Mouse (Mus musculus): ENCODE results near the gene Adgrg6.

Gene Adgrg6

DNA sequence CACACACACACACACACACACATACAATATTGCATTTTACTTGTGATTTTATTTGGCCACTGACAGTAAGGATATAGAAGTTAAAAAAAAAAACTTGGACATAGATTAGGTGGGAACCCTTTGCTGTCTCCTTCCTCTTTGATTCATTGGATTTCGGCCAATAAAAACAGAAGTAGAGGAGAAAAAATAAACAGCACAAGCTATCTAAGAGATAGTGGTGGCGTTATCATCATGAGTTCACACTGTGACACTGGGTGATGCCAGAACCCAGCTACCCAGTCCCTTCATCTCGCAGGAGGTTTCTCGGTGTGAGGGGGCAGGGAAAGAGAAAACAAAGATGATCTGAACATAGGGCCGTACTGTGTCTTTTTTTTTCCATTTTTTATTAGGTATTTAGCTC lies 62.2 kb downstream of the Adgrg6 start:
- DNase-seq (ENCODE audit: low spot score): no peak

DNA sequence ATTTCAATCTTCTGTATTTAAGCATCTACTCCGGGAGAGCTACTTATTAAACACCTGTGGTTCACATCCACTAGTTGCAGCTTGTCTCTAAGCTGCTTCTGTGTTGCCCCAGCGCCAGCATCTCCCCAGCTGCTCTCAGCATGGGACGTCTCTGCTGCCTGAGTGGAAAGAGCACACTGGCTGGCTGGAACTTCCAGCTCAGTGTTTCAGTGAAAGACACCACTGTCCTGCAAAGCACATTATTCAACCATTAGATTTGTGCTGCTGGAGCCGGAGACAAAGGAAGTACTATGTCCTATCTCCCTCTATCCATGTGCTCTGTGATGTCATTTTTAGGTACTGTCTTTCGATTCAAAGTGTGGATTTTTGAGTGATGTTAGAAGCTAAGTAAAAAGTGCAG lies 63.0 kb downstream of the Adgrg6 start:
- no peak for DNase-seq (ENCODE audit: low spot score)

DNA sequence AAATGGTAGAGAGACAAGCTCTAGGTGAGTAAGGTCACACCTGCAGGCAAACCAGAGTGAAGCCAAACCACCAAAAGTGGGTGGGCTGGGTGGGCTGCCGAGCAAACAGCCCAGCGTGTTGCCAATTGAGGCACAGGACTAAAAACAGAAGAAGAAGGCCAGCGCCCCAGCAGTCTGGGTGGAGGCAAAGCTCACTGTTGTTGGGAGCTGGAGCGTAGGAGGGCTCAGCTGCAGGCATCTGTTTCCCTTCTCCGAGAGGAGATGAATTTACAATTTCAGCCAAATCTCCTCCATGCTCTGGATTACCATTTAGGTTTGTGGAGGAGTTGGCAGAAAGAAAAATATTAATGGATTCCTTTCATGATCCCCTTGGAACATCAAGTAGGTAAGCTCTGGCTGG lies 64.5 kb downstream of the Adgrg6 start:
- no peak for DNase-seq (ENCODE audit: low spot score)

DNA sequence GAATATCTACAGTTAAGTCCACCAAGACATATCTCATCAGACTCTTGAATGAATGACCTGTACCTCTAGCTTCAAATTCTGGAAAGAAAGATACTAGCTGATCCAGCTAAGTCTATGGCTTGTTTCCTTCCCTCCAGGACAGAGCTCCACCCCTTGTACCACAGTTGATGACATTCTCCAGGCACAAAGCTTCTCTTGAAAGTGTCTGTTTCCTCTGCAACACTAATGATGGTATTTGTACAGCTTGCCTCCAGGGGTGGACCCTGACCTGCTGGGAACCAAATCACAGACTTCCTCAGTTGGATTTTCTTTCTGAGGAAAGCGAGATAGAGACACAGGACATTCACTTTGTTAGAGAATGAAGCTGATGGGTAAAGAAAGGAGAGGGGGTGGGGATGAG lies 69.1 kb downstream of the Adgrg6 start:
- no peak for DNase-seq (ENCODE audit: low spot score)

DNA sequence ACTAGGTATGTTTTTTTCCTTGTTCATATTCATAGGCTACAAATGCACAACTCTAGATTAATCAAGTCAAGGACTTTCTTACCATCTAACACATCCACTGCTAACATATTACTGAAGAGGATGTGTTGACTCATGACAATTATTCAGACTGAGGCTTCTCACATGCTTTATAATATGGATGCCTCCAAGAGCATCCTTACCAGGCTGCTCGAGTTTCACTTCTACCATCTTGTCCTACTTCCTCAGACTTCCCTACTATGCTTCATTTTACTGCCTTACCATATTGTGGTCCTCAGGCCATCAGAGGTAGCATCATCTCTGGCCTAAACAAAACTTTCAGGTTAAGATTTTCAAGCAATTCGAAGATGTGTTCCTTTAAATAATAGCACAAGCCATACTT lies 69.8 kb downstream of the Adgrg6 start:
- DNase-seq (ENCODE audit: low spot score): no peak

DNA sequence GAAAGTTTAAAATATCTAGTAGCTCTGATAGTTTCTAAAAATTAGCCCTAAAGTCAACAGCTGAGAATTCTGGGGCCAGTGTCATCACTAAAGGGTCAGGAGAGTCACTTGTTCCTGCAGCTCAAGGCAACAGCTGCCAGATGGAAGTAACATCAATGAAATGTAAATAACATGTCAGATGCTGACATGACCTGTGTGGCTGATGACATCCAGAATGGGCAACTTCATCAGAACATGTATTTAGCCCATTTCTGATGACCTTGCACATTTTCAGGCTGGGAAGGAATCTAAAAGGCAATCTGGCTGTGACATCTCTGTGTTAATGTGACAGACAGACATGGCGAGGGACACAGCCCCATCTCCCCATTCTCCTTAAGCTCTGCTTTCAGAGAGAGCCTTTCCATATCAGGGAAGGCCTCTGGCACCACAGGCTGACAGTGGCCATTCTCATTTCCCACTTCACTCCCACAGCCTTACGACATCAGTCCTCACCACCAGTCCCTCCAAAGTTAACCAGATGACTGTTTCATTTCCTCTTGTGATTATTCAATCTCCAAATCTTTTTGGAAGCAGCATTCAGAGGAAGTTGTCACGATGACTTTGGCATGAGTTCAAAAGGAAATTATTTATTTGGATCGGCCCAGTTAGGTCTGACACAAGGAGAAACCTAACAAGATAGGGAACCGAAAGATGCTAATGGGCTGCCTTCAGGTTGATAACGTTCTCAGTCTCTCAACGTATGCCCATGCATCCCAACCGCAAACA lies 70.7 kb downstream of the Adgrg6 start:
- DNase-seq (ENCODE audit: low spot score): no peak

DNA sequence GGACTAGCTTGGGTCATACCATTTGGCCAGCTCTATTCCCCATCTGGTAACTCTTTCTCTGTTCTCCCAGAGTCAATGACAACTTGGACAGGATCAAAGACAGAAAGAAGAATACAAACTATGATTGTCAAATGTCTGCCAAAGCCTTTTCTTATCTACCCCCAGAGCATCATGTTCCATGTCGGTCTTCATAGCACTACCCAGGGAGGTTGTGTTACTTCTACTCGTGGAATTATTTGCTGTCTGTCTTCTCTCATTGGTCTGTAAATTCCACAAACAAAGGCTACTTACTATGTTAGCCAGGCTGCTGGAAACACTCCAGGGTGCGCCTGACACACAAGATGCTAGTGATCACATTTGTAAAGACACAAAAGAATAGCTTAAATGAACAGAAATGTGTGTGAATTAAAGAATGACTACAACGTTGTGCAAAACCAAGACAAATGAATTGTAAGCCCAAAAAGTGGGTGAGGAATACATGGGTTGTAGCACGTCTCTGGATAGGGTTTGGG lies 74.4 kb downstream of the Adgrg6 start:
- no peak for DNase-seq (ENCODE audit: low spot score)

DNA sequence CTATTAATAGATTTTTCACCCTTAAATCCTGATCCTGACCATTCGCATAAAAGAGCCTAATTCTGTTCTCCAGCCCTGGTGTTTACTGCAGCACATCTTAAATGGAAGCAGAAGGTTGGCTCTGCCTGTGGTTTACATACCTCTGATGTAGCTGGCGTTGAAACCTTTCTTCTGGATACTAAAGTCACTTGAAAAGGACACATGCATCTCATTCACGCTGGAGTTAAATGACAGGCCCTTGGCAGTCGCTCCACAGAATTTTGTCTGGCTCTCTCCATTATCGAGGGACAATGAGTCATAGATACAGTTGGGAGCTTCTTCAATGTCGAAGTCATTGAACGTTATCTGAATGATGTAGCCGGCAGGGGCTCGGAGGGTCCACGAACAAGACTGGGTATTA lies 76.8 kb downstream of the Adgrg6 start:
- DNase-seq (ENCODE audit: low spot score): no peak

DNA sequence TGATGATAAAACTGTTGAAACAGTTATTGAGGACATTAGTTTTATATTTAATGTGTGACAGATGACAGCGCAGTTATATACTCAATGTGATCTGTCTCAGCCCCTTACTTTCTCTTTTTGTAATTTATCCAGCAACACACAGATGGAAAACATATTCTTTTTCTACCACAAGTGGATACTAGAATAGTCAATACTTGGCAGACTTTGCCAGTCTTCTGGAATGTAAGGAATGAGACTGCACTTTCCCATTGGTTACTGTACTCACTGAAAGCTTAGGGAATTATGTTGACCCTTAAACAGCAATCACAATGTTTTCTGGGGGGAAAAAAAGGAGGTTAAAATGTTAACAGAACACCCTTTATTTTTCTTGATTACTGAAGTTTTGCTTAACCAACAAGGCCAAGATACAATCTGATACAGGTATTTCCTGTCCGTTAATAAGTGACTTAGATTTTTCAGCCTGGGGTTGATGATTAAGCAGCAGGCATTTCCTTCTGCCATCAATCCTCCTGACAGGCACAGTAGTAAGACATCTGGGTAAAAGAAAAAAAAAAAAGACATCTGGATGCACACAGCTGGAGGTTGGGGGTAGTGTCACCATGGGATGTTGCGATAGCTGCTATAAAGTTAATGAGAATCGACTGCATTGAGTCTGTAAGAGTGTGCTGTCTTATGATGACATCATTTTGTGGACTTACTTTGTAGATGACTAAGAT lies 81.5 kb downstream of the Adgrg6 start:
- no peak for DNase-seq (ENCODE audit: low spot score)

DNA sequence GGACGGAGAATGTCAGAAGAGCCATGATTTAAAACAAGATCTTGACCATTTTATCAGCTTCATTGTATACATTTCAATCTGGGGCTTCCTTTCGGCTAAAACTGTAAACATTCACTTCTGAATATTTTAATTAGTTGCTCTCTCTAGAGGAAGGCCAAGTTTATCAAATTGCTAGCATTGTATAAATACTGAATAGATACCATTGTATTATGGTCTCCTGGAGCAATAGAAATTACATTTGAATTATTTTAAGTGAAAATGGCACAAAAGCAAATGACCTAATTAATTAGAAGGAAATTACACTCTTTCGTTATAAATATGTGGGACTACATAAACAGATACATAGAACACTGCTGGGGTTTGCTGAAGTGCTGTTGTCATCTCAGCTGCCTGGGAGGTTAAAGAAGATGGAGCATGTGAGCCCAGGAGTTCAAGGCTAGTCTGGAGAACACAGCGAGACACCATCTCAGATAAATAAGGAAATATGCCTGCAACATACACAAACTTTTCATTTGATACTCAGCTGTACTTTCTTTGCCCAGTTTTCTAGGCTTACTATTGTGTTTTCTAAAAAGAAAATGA lies 84.4 kb downstream of the Adgrg6 start:
- no peak for DNase-seq (ENCODE audit: low spot score)

DNA sequence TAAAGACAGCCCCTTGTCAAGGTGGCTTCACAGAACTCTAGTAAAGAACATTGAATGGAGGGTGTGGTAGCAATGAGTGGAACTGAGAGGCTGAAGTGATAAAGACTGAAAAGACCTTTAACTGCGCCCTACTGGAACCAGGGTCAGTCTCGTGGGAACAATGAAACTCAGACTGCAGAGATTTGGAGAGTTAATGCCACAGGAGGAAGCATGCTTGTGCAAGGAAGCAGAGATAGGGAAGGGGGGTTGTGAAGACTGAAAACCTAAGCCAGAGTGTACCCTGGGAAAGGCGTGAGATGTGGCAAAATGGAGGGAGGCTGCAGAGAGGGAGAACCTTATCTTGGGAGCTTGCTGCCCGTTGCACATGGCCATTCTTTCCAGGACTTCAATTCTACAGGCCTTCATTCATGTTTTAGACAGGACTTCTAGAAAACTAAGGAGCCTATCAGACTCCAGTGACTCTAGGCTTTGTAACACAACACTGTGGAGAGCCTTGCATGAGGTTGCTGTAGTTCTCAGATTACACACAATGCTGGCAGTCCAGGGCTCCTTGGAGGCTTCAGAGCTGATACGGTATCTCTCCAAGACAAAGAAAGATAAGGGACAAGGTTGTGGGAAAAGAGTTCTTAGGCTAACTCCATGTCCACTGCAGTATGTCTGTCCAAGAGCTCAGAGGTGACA lies 85.1 kb downstream of the Adgrg6 start:
- DNase-seq (ENCODE audit: low spot score): no peak

DNA sequence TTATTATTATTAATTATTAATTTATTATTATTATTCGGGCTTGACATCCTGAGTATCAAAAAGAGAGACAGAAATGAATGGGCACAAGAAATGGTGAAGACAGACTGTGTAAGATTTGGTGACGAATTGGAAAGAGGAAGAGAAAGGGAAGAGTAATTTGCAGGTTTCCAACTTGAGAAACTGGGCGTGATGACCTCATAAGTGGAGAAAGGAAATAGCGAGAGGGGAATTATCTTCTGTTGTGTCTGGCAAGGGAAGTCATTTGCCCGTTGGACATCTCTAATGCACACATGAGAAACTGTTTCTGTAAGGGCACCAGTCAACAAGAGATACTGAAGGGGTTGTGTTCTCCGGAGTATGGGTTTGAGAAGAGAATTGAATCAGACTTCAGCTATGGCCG lies 85.6 kb downstream of the Adgrg6 start:
- no peak for DNase-seq (ENCODE audit: low spot score)

DNA sequence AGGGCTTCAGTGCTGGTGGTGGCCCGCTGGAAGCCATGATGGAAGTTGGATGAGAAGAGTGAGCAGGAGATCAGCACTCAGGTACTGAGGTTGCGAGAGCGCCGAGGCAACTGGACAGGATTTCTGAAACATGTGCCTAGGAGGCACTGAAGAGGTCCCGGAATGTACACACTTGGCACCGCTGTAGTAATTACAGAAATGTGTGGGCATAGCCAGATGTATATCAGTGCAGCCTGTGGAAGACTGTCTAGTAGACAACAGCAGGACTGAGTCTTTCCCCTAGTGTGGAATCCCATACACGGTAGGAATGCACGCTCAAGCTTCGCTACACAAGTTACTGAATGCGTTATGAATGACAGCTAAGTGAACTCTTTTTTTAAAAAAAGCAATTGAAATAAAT lies 86.1 kb downstream of the Adgrg6 start:
- no peak for DNase-seq (ENCODE audit: low spot score)

DNA sequence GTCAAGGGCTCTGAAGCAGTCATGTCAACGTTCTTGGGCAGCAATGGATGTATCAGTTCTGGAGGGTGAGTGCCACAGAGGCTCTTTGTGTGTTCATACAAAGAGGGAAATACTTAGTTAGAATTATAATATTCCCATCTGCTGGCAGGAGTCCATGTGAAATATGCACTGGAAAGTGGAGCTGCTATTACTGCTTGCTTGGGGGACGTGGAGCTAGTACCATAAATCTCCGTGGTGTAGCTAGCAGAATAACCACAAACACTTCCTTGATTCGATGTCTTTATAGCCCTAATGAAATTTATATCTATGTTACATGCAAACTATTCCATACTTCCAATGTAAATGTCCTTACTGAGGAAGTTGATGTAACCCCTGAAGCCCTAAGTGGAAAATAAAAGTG lies 91.0 kb downstream of the Adgrg6 start:
- DNase-seq (ENCODE audit: low spot score): no peak

DNA sequence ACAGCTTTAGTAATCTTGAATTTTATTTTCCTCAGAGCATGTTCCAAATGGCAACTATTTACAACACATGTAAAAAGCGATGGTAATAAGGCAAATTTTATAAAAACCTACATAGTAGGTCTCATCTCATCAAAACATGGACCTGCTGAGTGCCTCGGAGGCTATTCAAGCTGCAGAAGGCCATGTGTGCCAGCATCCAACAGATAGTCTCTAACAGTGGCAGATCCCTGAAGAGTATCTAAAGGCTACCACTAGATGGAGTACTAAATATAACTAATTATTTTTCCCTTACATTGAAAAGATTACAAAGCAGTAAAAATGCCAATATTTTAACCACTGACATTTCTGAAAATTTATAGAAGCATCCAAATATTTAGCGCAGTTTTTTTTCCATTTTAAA lies 93.6 kb downstream of the Adgrg6 start:
- DNase-seq (ENCODE audit: low spot score): no peak

DNA sequence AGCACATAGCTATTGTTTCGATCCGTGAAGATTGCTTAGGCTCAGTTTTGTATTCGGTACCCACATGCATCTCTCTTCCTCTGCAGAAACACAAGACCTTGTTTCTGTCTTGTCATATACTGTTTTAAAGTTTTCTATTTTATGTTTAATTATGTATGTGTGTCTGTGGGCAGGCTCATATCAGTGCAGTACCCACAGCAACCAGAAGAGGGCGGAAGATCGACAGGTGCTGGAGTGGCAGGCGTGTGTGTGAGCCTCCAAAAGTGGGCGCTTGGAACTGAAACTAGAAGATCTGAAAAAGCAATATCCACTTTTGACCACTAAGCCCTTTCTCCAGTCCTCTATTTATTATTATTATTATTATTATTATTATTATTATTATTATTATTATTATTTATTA lies 95.4 kb downstream of the Adgrg6 start:
- DNase-seq (ENCODE audit: low spot score): no peak

DNA sequence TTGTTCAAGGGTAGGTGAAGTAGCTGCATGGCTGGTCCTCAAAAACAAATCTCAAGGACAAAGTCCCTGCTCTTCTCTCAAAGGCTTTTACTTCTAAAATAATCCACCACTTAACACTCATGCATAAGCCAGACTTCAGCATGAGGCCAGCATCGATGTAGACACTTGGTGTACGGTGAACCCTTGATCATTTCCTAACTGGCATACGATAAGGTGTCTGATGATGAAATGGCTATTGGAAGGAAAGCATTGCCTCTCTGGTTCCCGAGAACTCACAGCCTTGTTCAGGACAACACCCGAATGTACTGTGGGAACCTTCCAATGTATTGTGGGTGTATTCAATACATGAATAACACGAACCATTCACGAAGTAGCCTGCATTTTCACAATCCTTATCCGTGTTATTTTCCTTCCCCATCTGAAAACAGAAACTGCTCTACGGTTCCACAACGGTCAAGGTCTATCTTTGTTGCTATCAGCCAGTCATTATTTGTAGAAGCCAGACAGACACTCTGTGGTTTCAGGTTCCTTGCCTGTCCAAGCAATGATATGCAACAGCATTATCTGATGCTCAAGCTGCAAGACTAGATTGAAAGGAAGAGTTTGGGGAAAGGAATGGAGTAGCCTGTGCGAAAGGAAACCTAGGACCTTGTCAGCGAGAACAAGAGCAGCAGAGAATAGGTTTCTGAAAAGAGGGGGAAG lies 99.7 kb downstream of the Adgrg6 start:
- no peak for DNase-seq (ENCODE audit: low spot score)

DNA sequence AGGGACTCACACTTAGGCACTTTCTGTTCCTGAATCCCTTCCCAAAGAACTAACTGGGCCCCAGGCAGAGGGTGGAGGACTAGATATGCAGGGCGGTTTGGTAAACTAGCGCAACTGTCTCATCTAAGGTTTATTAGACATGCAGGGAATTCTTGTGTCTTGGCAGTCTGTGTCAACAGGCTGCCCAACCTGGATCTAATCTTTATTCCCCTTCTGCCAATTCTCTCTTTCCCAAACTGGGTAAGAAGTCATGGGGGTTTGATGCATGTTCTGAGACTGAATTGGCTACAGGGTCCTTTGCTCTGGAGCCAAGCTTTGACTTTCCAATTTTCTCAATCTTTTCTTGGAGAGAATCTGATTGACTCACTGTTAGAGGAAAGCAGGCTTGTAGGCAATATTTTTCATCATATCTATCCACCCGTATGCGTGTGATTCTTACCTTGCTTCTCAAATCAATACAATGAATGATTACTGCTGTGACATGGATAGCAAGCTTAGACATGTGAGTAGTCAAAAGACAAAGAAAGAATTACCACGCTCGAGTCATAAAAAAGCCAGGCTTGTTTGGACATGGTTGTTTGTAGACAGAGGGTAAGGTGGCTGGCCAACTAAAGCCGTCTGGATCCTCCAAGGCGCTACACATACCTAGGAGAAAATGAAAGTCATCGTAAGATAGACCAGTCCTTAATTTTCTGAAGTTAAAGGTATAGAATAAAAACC lies 104.4 kb downstream of the Adgrg6 start:
- DNase-seq (ENCODE audit: low spot score): no peak

DNA sequence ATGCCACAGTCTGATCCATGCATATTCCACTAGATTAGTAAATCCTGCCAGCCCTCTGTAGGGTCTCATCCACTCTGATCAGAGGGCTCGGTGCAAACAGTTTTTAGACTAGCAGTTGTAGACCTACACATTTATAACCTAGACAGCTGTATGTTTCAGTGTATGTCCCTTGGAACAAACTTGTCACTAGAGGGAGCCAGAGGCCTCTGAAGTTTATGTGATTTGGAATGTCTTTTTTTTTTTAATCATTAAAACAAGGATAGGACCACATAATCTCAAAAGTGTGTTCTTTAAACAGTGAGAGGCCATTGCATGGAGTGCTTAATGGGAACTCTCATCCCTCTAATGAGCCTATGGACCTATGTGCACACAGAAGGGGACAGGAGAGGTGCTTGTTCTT lies 141.4 kb downstream of the Adgrg6 start:
- no peak for DNase-seq (ENCODE audit: low spot score)

DNA sequence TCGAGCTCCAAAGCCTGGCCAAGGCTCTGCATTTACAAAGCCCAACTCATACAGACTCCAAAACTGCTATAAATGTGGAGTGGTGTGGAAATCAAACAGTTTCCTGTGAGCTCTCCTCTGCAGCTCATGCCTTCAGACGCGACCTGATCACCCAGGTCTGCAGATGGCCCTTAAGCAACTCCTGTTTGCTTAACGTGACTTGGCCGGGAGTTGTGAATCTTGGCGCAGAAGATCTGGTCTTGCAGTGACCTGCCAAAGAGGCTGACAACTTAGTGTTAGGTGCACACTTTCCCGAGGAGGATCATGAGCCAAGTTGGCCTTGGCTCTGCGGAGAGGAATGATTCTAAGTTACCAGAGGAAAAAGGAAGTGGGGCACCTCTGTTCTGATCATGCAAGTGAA lies 143.7 kb downstream of the Adgrg6 start:
- peak; percentile 4 for DNase-seq (ENCODE audit: low spot score)

DNA sequence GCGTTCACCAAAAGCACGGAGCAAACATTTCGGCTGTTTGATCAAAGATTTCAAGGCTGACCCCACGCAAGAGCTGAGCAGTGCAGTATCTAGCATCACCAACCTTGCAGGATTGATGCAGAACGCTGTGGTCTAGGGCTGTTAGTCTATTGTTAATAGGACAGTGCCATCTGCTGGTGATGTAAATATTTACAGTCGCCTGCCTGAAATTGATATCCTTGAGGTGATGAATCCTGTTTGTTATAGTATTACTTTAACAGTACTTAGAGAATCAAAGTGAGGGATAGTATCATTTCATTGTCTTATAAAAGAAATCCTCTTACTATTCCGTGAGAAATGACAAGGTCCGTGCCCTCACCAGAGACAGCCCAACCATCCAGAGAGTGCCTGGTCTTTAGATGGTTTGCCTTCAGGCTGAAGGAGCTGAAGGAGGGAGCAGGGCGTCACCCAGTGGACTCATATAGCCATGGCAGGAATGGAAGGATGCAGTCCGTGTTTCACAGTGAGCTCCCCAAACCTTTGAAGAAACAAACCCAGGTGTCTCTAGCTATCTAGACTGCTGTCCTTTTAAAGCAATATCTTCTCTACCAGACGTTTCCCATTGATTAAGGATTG lies 154.3 kb downstream of the Adgrg6 start:
- DNase-seq (ENCODE audit: low spot score): peak; percentile 61

All from ovary, postnatal 14 days (tissue).